Mouse (Mus musculus): Measurements from ENCODE around the gene Atp13a4. TPM values are rescaled to one million over a fixed set of nuclear protein-coding genes. Genes with fewer than 3 reads are reported as not detected.

The Atp13a4 gene
- 0.49 TPM in 1 of 2 replicates, not detected in the other for polyA plus RNA-seq (2015; fragmentation: Nextera tagmentation; extraction: Ambion mirVana)

DNA sequence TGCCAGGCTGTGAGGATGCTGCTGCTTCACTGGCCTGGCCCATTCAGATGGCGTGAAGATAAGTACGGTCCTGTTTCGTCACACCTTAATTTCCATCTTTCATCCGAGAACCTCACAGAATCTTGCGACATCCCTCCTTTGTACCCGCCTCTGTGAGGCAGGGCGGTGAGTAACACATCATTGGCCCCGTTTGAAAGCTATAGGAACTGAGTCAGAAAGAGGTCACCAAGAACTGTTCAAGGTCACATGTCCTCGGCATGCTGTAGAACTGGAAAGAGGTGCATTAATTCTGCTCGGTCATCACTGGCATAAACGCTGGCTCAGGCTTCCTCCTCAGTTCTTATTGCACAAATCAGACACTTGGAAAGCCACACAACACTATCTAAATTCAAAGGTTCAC, at the start of gene Atp13a4:
Gene Atp13a4 (minus strand): TSS at position 36 of the 400 bp plus-strand sequence.

DNA sequence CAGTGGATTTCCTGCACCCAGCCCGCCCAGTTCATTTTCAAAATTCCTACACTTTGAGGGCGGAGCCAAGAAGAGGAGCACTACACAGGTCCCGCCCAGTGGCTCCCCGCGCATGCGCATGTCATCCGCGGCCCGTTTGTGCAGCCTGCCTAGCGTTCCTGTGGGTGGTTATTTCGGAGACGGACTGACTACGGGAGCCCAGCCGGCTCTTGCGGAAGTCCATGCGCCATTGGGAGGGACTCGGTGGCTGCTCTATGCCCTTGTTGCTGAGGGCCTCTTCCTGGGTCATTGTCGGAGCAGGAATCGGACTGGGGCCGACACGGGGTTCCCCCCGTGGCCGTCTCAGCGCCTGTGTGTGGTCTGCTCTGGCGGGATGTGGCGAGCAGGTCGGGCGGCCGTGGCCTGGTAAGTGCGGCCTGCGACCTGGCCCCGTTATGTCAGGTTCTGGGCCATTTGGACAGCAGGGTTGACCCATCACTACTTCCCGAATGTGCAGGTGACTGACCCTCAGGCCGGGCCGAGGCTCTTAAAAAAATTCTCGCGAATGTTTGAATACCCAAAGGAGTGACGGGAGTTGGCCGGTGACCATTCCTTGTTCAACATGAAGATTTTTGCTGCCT, 34.6 kb upstream of the Atp13a4 start, which contains the start of gene Opa1:
Gene Opa1 (plus strand): TSS at position 168 of the 620 bp plus-strand sequence.

DNA sequence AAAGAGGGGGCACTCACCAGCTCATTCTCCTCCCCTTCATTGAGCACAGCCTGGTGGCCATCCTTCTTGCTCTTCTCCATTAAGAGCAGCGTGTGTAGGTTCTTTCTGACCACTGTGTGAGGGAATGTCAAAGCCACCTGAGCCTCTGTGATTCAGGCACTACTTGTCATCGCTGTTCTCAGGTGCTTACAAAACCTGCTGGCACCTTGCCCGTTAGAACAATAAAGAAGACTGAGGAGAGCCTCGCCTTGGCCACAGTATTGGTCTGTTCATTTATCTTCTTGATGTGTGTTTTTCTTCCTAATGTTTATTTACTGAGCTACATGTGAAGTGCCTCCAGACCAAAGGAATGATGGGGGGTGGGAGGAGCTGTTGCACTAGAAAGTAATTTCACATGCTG, 166.2 kb downstream of the Atp13a4 start, which contains the start of gene Atp13a5:
Gene Atp13a5 (minus strand): TSS at position 275 of the 400 bp plus-strand sequence.

Other genes starting within 250 kb of the Atp13a4 start
- gene Atp13a5, start 166.1 kb downstream of the Atp13a4 start, polyA plus RNA-seq (2015; fragmentation: Nextera tagmentation; extraction: Ambion mirVana): 0.10 and 0.18 TPM in 2 replicates
- gene Opa1, start 34.5 kb upstream of the Atp13a4 start, polyA plus RNA-seq (2015; fragmentation: Nextera tagmentation; extraction: Ambion mirVana): 23.1 and 26.2 TPM in 2 replicates